ENCODE assay signal across 7 mouse cellular contexts in genomic region chr16:5131251-5131922, GRCm38 (mm10). TPM values are rescaled to one million over a fixed set of nuclear protein-coding genes. Genes with fewer than 3 reads are reported as not detected.
DNase-seq lines count a peak whose midpoint lies in the region; ATAC-seq and TF ChIP-seq lines count a peak whose summit lies in the region.

No protein-coding gene starts in this region.

- DNase-seq in left cerebral cortex, adult 2 months (ENCODE audit: extremely low spot score in 1 of 2, low spot score in 2 of 2) = no peak
- no peak for DNase-seq in left cerebral cortex, postnatal 10 days (ENCODE audit: extremely low spot score in 1 of 2, low spot score in 2 of 2)
- DNase-seq in hindbrain, postnatal 0 days (ENCODE audit: low spot score) = no peak
- DNase-seq in T-cell, adult 2 months (ENCODE audit: low spot score) = no peak
- DNase-seq in spleen, postnatal 14 days (ENCODE audit: low spot score in 2 of 2) = no peak

- intact Hi-C loops in left cerebral cortex, adult 2 months (cut with DNase I) = no loop called here
- intact Hi-C loops in left cerebral cortex, postnatal 10 days (cut with DNase I) = no loop called here

- no peaks in the 10 kb centered on the region for H3K36me3 ChIP-seq in embryonic facial prominence, embryonic 12.5 days
- H3K36me3 ChIP-seq in hindbrain, postnatal 0 days (ENCODE audit: insufficient read depth, low read length) = no peaks in the 10 kb centered on the region
- no peaks in the 10 kb centered on the region for H3K36me3 ChIP-seq in midbrain, embryonic 16.5 days (ENCODE audit: control insufficient read depth, insufficient read depth, low read length)

- TF ChIP-seq CTCF in left cerebral cortex, adult 2 months (IDR thresholded peaks at IDR 0.05) = no peak
- no peak for TF ChIP-seq CTCF in hindbrain, postnatal 0 days (IDR thresholded peaks at IDR 0.05; ENCODE audit: low read depth)

- H3K4me2 ChIP-seq in embryonic facial prominence, embryonic 12.5 days (replicated peaks) = peak overlapping the region; percentile 55
- H3K4me2 ChIP-seq in hindbrain, postnatal 0 days (ENCODE audit: low read depth, low read length) = peak overlapping the region; percentile 52
- H3K4me2 ChIP-seq in midbrain, embryonic 16.5 days (ENCODE audit: low read length) = peak overlapping the region; percentile 58; the same call in 1 of the 2 replicates

- H3K9me3 ChIP-seq in embryonic facial prominence, embryonic 12.5 days = no peaks in the 10 kb centered on the region
- no peaks in the 10 kb centered on the region for H3K9me3 ChIP-seq in hindbrain, postnatal 0 days (ENCODE audit: low read length)
- H3K9me3 ChIP-seq in midbrain, embryonic 16.5 days (replicated peaks; ENCODE audit: control insufficient read depth, low read length, poor library complexity, severe bottlenecking) = no peaks in the 10 kb centered on the region

- H3K4me1 ChIP-seq in embryonic facial prominence, embryonic 12.5 days = peaks cover 9% of the 10 kb centered on the region
- H3K4me1 ChIP-seq in hindbrain, postnatal 0 days (ENCODE audit: insufficient read depth, low read length) = peaks cover 6% of the 10 kb centered on the region; the same call in 1 of the 2 replicates
- peaks cover 10% of the 10 kb centered on the region; the same call in 1 of the 2 replicates for H3K4me1 ChIP-seq in midbrain, embryonic 16.5 days (ENCODE audit: control insufficient read depth, insufficient read depth, low read length)

- H3K27me3 ChIP-seq in embryonic facial prominence, embryonic 12.5 days = peaks cover 65% of the 10 kb centered on the region
- peaks cover 46% of the 10 kb centered on the region for H3K27me3 ChIP-seq in hindbrain, postnatal 0 days (ENCODE audit: insufficient read depth, low read length)
- H3K27me3 ChIP-seq in midbrain, embryonic 16.5 days (ENCODE audit: control insufficient read depth, insufficient read depth, low read depth, low read length) = peaks cover 55% of the 10 kb centered on the region

- 3% methylated on average over 25 of the region's 25 CpGs for WGBS in embryonic facial prominence, embryonic 12.5 days
- WGBS in hindbrain, postnatal 0 days = 4% methylated on average over 25 of the region's 25 CpGs
- WGBS in midbrain, embryonic 16.5 days = 2% methylated on average over 25 of the region's 25 CpGs

- no peak for ATAC-seq in embryonic facial prominence, embryonic 12.5 days (ENCODE audit: insufficient number of reproducible peaks, insufficient read depth, low FRiP score, low TSS enrichment)
- 0 out of 2 replicates have a peak, but pooled peaks have one; percentile 14 for ATAC-seq in hindbrain, postnatal 0 days
- ATAC-seq in midbrain, embryonic 16.5 days = no peak

- H3K4me3 ChIP-seq in left cerebral cortex, adult 2 months = peak overlapping the region; percentile 49; the same call in 1 of the 2 replicates
- H3K4me3 ChIP-seq in embryonic facial prominence, embryonic 12.5 days = peak overlapping the region; percentile 40; the same call in 1 of the 2 replicates
- peak overlapping the region; percentile 34 for H3K4me3 ChIP-seq in hindbrain, postnatal 0 days (ENCODE audit: low read length)
- H3K4me3 ChIP-seq in midbrain, embryonic 16.5 days (ENCODE audit: low read depth, low read length) = no peak overlapping the region

- H3K27ac ChIP-seq in left cerebral cortex, adult 2 months = no peak overlapping the region
- H3K27ac ChIP-seq in embryonic facial prominence, embryonic 12.5 days = no peak overlapping the region
- H3K27ac ChIP-seq in hindbrain, postnatal 0 days = no peak overlapping the region
- no peak overlapping the region for H3K27ac ChIP-seq in midbrain, embryonic 16.5 days (ENCODE audit: low read length)

- H3K9ac ChIP-seq in embryonic facial prominence, embryonic 12.5 days = no peak overlapping the region
- H3K9ac ChIP-seq in hindbrain, postnatal 0 days (replicated peaks; ENCODE audit: low read length) = no peak overlapping the region
- no peak overlapping the region for H3K9ac ChIP-seq in midbrain, embryonic 16.5 days (ENCODE audit: low read depth, low read length)

RNA-seq across cellular contexts. Expression of gene Ppl, which starts 0.8 kb away (rescaled TPM):
- total RNA-seq in left cerebral cortex, adult 2 months (2021) = 1 to 10 TPM in 1 of 2 experiments, under 1 TPM in 1; 1.00 to 1.4 TPM
- total RNA-seq in left cerebral cortex, postnatal 10 days (2021) = under 1 TPM; 0.21 to 0.36 TPM
- 3.2 and 3.3 TPM in 2 replicates for polyA plus RNA-seq in embryonic facial prominence, embryonic 12.5 days (2016; fragmentation: Nextera tagmentation; extraction: Ambion mirVana)
- total RNA-seq in hindbrain, postnatal 0 days (2014; rRNA removed) = 0.07 and 0.16 TPM in 2 replicates
- polyA plus RNA-seq in hindbrain, postnatal 0 days (2015; fragmentation: Nextera tagmentation; extraction: Ambion mirVana) = 0.13 and 0.16 TPM in 2 replicates
- 0.06 and 0.11 TPM in 2 replicates for polyA plus RNA-seq in midbrain, embryonic 16.5 days (2015; fragmentation: Nextera tagmentation; extraction: Ambion mirVana)

RNA-seq across cellular contexts. Expression of gene Sec14l5, which starts 15.5 kb away (rescaled TPM):
- total RNA-seq in left cerebral cortex, adult 2 months (2021) = 1 to 10 TPM; 4.8 to 5.0 TPM
- total RNA-seq in left cerebral cortex, postnatal 10 days (2021) = under 1 TPM; 0.18 to 0.49 TPM
- 0.13 TPM in 1 of 2 replicates, not detected in the other for polyA plus RNA-seq in embryonic facial prominence, embryonic 12.5 days (2016; fragmentation: Nextera tagmentation; extraction: Ambion mirVana)
- total RNA-seq in hindbrain, postnatal 0 days (2014; rRNA removed) = 0.21 and 0.29 TPM in 2 replicates
- polyA plus RNA-seq in hindbrain, postnatal 0 days (2015; fragmentation: Nextera tagmentation; extraction: Ambion mirVana) = 0.09 and 0.18 TPM in 2 replicates
- 0.40 and 0.80 TPM in 2 replicates for polyA plus RNA-seq in midbrain, embryonic 16.5 days (2015; fragmentation: Nextera tagmentation; extraction: Ambion mirVana)
